Mouse (Mus musculus): ENCODE data around the gene A3galt2.

DNA sequence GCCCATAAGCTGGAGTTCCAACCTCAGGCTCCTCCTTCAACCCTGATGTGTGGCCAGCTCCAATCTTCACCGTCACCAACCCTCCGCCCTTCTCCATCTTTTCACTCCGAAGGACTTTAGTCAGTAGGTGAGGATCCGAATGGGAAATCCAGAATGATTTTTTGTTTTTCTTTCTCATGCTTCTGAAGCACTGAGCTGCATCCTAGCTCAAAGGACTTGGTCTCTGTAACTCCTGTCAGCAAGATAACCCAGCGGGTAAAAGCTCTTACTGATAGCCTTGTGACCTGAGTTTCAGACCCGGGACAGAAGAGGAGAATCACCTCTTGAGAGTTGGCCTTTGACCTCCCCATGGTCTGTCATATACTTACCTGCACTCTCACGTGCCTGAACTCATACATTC, 61.8 kb downstream of the A3galt2 start:
- TF ChIP-seq POLR2A (IDR thresholded peaks at IDR 0.05; ENCODE audit: insufficient read length, low read depth) (no peak), MAX (IDR thresholded peaks at IDR 0.05; ENCODE audit: low read depth) (no peak), MYOG (IDR thresholded peaks at IDR 0.05; ENCODE audit: control insufficient read depth in 1 of 3, insufficient read depth in 1 of 3, insufficient read length in 2 of 3, low read depth in 2 of 3) (no peak), POLR2AphosphoS2 (IDR thresholded peaks at IDR 0.05; ENCODE audit: insufficient read length, low read depth) (no peak), USF1 (IDR thresholded peaks at IDR 0.05; ENCODE audit: low read depth) (no peak), CEBPB (IDR thresholded peaks at IDR 0.05; ENCODE audit: insufficient read depth, poor library complexity, severe bottlenecking) (no peak), E2F4 (IDR thresholded peaks at IDR 0.05; ENCODE audit: insufficient read depth) (no peak), MYOD1 (IDR thresholded peaks at IDR 0.05; ENCODE audit: control insufficient read depth in 1 of 3, insufficient read length in 2 of 3, low read depth in 2 of 3) (no peak)

All from myocyte (in vitro differentiated cells).